Mouse (Mus musculus): Measurements from ENCODE around the gene Phyhipl.

GRCm38 (mm10) chr10:70519640-70520099, 136.1 kb downstream of the Phyhipl start:
- TF ChIP-seq CTCF (IDR thresholded peaks at IDR 0.05; ENCODE audit: low read depth), result no peak
- TF ChIP-seq EP300 (IDR thresholded peaks at IDR 0.05; ENCODE audit: low read depth), result no peak
